Mouse (Mus musculus) ovary, adult 2 months (tissue): ENCODE measurements around the gene Rrm2. TPM values are rescaled to one million over a fixed set of nuclear protein-coding genes. Genes with fewer than 3 reads are reported as not detected.

Source experiments
- polyA plus RNA-seq: library from polyadenylated mRNA; depleted of rRNA; stranded (reverse); fragments of >200 nt; gene quantifications from 2 replicates; pipeline ENCODE4 v1.2.3, GENCODE M21; 2012; rRNA removed

Gene Rrm2
- polyA plus RNA-seq = 6.6 and 9.0 TPM in 2 replicates

GRCm38 (mm10) chr12:24707954-24708823 is at the start of gene Rrm2:
Gene Rrm2 (plus strand): TSS chr12:24708241.

GRCm38 (mm10) chr12:24681286-24682023 is 26.6 kb upstream of the Rrm2 start, which contains the start of gene Cys1:
Gene Cys1 (minus strand): TSS chr12:24681813.

Other genes with a start within 250 kb of the Rrm2 start
- 6.8 and 12.0 TPM in 2 replicates for gene Taf1b, start 209.9 kb upstream of the Rrm2 start, polyA plus RNA-seq
- gene Grhl1, start 136.0 kb upstream of the Rrm2 start, polyA plus RNA-seq = 0.97 and 1.0 TPM in 2 replicates
- gene Klf11, start 57.0 kb upstream of the Rrm2 start, polyA plus RNA-seq = 22.8 and 29.9 TPM in 2 replicates
- gene Cys1, start 26.4 kb upstream of the Rrm2 start, polyA plus RNA-seq = 10.4 and 11.2 TPM in 2 replicates
- gene Mboat2, start 122.6 kb downstream of the Rrm2 start, polyA plus RNA-seq = 29.3 and 30.6 TPM in 2 replicates